Comparison of ENCODE assay signal across 8 mouse cellular contexts in the genomic region with DNA sequence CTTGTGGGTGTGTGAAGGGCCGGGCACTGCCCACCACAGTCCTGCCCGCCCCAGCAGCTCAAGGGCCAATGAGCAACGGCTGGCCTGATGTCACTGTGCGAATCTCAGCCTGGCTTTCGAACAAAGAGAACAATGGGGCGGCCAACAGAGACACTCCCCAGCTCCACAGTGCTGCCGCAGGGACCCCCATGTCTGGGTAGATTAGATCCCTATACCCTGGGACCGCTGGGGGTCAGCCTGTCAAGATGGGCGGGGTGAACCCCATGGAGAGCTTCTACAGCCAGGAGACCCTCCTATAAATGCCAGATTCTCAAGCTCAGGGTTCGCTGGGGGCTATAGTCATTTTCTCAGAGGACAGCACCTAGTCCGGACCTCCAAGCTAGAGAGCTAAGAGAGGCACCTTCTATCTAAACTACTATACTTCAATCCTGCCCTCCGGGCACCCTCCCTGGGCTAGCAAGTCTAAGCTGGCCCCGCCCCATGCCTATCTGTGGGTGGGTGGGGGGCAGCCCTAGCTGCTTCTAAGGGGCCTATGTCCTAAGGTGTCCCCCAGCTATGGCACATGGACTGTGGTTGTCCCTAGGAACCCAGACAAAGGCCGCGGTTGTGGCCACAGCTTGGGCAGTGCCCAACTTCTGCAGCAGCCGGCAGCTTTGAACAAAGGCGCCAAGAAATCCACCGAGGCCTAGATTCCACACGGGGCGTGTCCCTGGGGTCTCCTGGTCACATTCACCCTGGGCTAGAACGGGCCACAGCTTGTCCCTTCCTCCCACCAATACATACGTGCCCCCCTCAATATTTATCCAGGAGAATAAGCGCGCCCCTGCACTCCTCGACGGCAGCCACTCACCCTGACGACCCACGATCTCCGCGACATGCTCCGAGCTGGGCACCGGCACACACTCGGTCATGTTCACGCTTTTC. TPM values are rescaled to one million over a fixed set of nuclear protein-coding genes. Genes with fewer than 3 reads are reported as not detected.
DNase-seq lines count a peak whose midpoint lies in the region; ATAC-seq lines count a peak whose summit lies in the region.

No protein-coding gene starts in this region.

- H3K9me3 ChIP-seq in embryonic facial prominence, embryonic 12.5 days, result no peaks in the 10 kb centered on the region
- no peaks in the 10 kb centered on the region for H3K9me3 ChIP-seq in intestine, embryonic 15.5 days

- DNase-seq in cerebellum, adult 9-11 months, result peak; percentile 71
- no peak for DNase-seq in cerebellum, adult 18-20 months
- peak; percentile 67 for DNase-seq in 3T3-L1 (ENCODE audit: low read depth, low spot score)
- peak; percentile 83 for DNase-seq in mesoderm, embryonic 11.5 days (ENCODE audit: low read depth, low spot score)
- DNase-seq in urinary bladder, adult 18-20 months (ENCODE audit: low spot score in 2 of 2), result no peak
- DNase-seq in T-cell, adult 2 months (ENCODE audit: low spot score), result no peak

- peak; percentile 52 for ATAC-seq in embryonic facial prominence, embryonic 12.5 days (ENCODE audit: insufficient number of reproducible peaks, insufficient read depth, low FRiP score, low TSS enrichment)
- peak; percentile 31 for ATAC-seq in intestine, embryonic 15.5 days

- H3K27ac ChIP-seq in embryonic facial prominence, embryonic 12.5 days, result peak overlapping the region; percentile 89
- peak overlapping the region; percentile 74 for H3K27ac ChIP-seq in intestine, embryonic 15.5 days

- peaks cover 53% of the 10 kb centered on the region for H3K36me3 ChIP-seq in embryonic facial prominence, embryonic 12.5 days
- peaks cover 19% of the 10 kb centered on the region for H3K36me3 ChIP-seq in intestine, embryonic 15.5 days

- H3K9ac ChIP-seq in embryonic facial prominence, embryonic 12.5 days, result peak overlapping the region; percentile 90
- peak overlapping the region; percentile 88 for H3K9ac ChIP-seq in intestine, embryonic 15.5 days

- under 1% methylated on average over 34 of the region's 34 CpGs for WGBS in embryonic facial prominence, embryonic 12.5 days
- under 1% methylated on average over 34 of the region's 34 CpGs for WGBS in intestine, embryonic 15.5 days

- no peaks in the 10 kb centered on the region for H3K27me3 ChIP-seq in embryonic facial prominence, embryonic 12.5 days
- H3K27me3 ChIP-seq in intestine, embryonic 15.5 days (replicated peaks), result no peaks in the 10 kb centered on the region

- H3K4me1 ChIP-seq in embryonic facial prominence, embryonic 12.5 days, result peaks cover 38% of the 10 kb centered on the region
- H3K4me1 ChIP-seq in intestine, embryonic 15.5 days (replicated peaks), result peaks cover 36% of the 10 kb centered on the region

- H3K4me2 ChIP-seq in embryonic facial prominence, embryonic 12.5 days (replicated peaks), result peak overlapping the region; percentile 81
- H3K4me2 ChIP-seq in intestine, embryonic 15.5 days (replicated peaks), result peak overlapping the region; percentile 85

- peak overlapping the region; percentile 98 for H3K4me3 ChIP-seq in embryonic facial prominence, embryonic 12.5 days
- peak overlapping the region; percentile 89 for H3K4me3 ChIP-seq in intestine, embryonic 15.5 days (replicated peaks)

RNA-seq across cellular contexts. Expression of a gene that starts 1.4 kb away (rescaled TPM):
- 13.1 and 14.9 TPM in 2 replicates for polyA plus RNA-seq in embryonic facial prominence, embryonic 12.5 days (2016; fragmentation: Nextera tagmentation; extraction: Ambion mirVana)
- polyA plus RNA-seq in intestine, embryonic 15.5 days (2015; fragmentation: Nextera tagmentation; extraction: Ambion mirVana), result 5.5 and 6.9 TPM in 2 replicates

RNA-seq across cellular contexts. Expression of a gene that starts 13.3 kb away (rescaled TPM):
- polyA plus RNA-seq in embryonic facial prominence, embryonic 12.5 days (2016; fragmentation: Nextera tagmentation; extraction: Ambion mirVana), result 332 and 349 TPM in 2 replicates
- polyA plus RNA-seq in intestine, embryonic 15.5 days (2015; fragmentation: Nextera tagmentation; extraction: Ambion mirVana), result 180 and 201 TPM in 2 replicates

RNA-seq across cellular contexts. Expression of a gene that starts 20.6 kb away (rescaled TPM):
- polyA plus RNA-seq in embryonic facial prominence, embryonic 12.5 days (2016; fragmentation: Nextera tagmentation; extraction: Ambion mirVana), result 403 and 464 TPM in 2 replicates
- 890 and 1,161 TPM in 2 replicates for polyA plus RNA-seq in intestine, embryonic 15.5 days (2015; fragmentation: Nextera tagmentation; extraction: Ambion mirVana)

RNA-seq across cellular contexts. Expression of a gene that starts 29.8 kb away (rescaled TPM):
- polyA plus RNA-seq in embryonic facial prominence, embryonic 12.5 days (2016; fragmentation: Nextera tagmentation; extraction: Ambion mirVana), result 0.87 and 1.2 TPM in 2 replicates
- 0.32 and 0.63 TPM in 2 replicates for polyA plus RNA-seq in intestine, embryonic 15.5 days (2015; fragmentation: Nextera tagmentation; extraction: Ambion mirVana)

RNA-seq across cellular contexts. Expression of a gene that starts 37.9 kb away (rescaled TPM):
- 1.0 and 2.2 TPM in 2 replicates for polyA plus RNA-seq in embryonic facial prominence, embryonic 12.5 days (2016; fragmentation: Nextera tagmentation; extraction: Ambion mirVana)
- 19.3 and 20.4 TPM in 2 replicates for polyA plus RNA-seq in intestine, embryonic 15.5 days (2015; fragmentation: Nextera tagmentation; extraction: Ambion mirVana)

Comparison
In these comparisons a context has a peak if more than half of its experiments do, and no peak if none do; other contexts are left out.
1. DNase-seq: peak in cerebellum, adult 9-11 months (single experiment), 3T3-L1 (single experiment) and mesoderm, embryonic 11.5 days (single experiment); none in cerebellum, adult 18-20 months (0 of 2), urinary bladder, adult 18-20 months (0 of 2) and T-cell, adult 2 months (single experiment).